In genomic region chr11:80289701-80290445, GRCm38 (mm10) we compare ENCODE assay signal across 8 mouse cellular contexts. TPM values are rescaled to one million over a fixed set of nuclear protein-coding genes. Genes with fewer than 3 reads are reported as not detected.
DNase-seq lines count a peak whose midpoint lies in the region; ATAC-seq and TF ChIP-seq lines count a peak whose summit lies in the region.

No protein-coding gene starts in this region.

- TF ChIP-seq CTCF in gastrocnemius, adult 2 months (IDR thresholded peaks at IDR 0.05): no peak

- ATAC-seq in heart, embryonic 13.5 days (ENCODE audit: extremely low read depth, insufficient number of reproducible peaks, low FRiP score, low TSS enrichment): no peak
- peak; percentile 92 for ATAC-seq in kidney, embryonic 14.5 days (ENCODE audit: low FRiP score, low TSS enrichment)
- ATAC-seq in limb, embryonic 15.5 days (ENCODE audit: insufficient number of reproducible peaks, low FRiP score, low TSS enrichment, low read depth): peak; percentile 62
- peak; percentile 89 for ATAC-seq in midbrain, embryonic 15.5 days (replicated peaks)

- peak; percentile 49 for DNase-seq in gastrocnemius, adult 2 months
- no peak for DNase-seq in gastrocnemius, postnatal 36 days
- DNase-seq in embryo, embryonic 10 days (ENCODE audit: low spot score): peak; percentile 74
- DNase-seq in thymus, postnatal 0 days (ENCODE audit: low spot score): peak; percentile 21

- H3K4me2 ChIP-seq in heart, embryonic 13.5 days: peak overlapping the region; percentile 72
- H3K4me2 ChIP-seq in kidney, embryonic 14.5 days (replicated peaks; ENCODE audit: low read depth, low read length): peak overlapping the region; percentile 48
- H3K4me2 ChIP-seq in limb, embryonic 15.5 days: peak overlapping the region; percentile 70
- H3K4me2 ChIP-seq in midbrain, embryonic 15.5 days: peak overlapping the region; percentile 62

- no peak overlapping the region for H3K9ac ChIP-seq in heart, embryonic 13.5 days
- no peak overlapping the region for H3K9ac ChIP-seq in kidney, embryonic 14.5 days (ENCODE audit: low read depth, low read length)
- no peak overlapping the region for H3K9ac ChIP-seq in limb, embryonic 15.5 days
- H3K9ac ChIP-seq in midbrain, embryonic 15.5 days: peak overlapping the region; percentile 48

- H3K4me1 ChIP-seq in heart, embryonic 13.5 days: peaks cover 15% of the 10 kb centered on the region
- H3K4me1 ChIP-seq in kidney, embryonic 14.5 days (ENCODE audit: control insufficient read depth, insufficient read depth, low read length): peaks cover 16% of the 10 kb centered on the region; the same call in 1 of the 2 replicates
- peaks cover 16% of the 10 kb centered on the region for H3K4me1 ChIP-seq in limb, embryonic 15.5 days
- peaks cover 24% of the 10 kb centered on the region for H3K4me1 ChIP-seq in midbrain, embryonic 15.5 days

- no peak overlapping the region for H3K27ac ChIP-seq in gastrocnemius, adult 2 months
- H3K27ac ChIP-seq in heart, embryonic 13.5 days (replicated peaks): no peak overlapping the region
- no peak overlapping the region for H3K27ac ChIP-seq in kidney, embryonic 14.5 days (ENCODE audit: low read depth, low read length)
- peak overlapping the region; percentile 69 for H3K27ac ChIP-seq in limb, embryonic 15.5 days
- H3K27ac ChIP-seq in midbrain, embryonic 15.5 days: peak overlapping the region; percentile 89

- H3K4me3 ChIP-seq in gastrocnemius, adult 2 months: peak overlapping the region; percentile 59
- peak overlapping the region; percentile 42 for H3K4me3 ChIP-seq in heart, embryonic 13.5 days
- H3K4me3 ChIP-seq in kidney, embryonic 14.5 days (ENCODE audit: low read length): peak overlapping the region; percentile 23; the same call in 1 of the 2 replicates
- peak overlapping the region; percentile 32 for H3K4me3 ChIP-seq in limb, embryonic 15.5 days
- peak overlapping the region; percentile 41 for H3K4me3 ChIP-seq in midbrain, embryonic 15.5 days

- H3K27me3 ChIP-seq in heart, embryonic 13.5 days (replicated peaks): peaks cover 33% of the 10 kb centered on the region
- H3K27me3 ChIP-seq in kidney, embryonic 14.5 days (ENCODE audit: control insufficient read depth, insufficient read depth, low read length): peaks cover 8% of the 10 kb centered on the region; the same call in 1 of the 2 replicates
- H3K27me3 ChIP-seq in limb, embryonic 15.5 days: no peaks in the 10 kb centered on the region; the same call in 1 of the 2 replicates
- no peaks in the 10 kb centered on the region for H3K27me3 ChIP-seq in midbrain, embryonic 15.5 days (replicated peaks)

- intact Hi-C loops in gastrocnemius, adult 2 months (cut with DNase I): no loop called here
- intact Hi-C loops in gastrocnemius, postnatal 36 days (cut with DNase I): no loop called here

- peaks cover 4% of the 10 kb centered on the region; the same call in 1 of the 2 replicates for H3K9me3 ChIP-seq in heart, embryonic 13.5 days
- H3K9me3 ChIP-seq in kidney, embryonic 14.5 days (ENCODE audit: control insufficient read depth, low read length): no peaks in the 10 kb centered on the region
- H3K9me3 ChIP-seq in limb, embryonic 15.5 days: no peaks in the 10 kb centered on the region
- no peaks in the 10 kb centered on the region for H3K9me3 ChIP-seq in midbrain, embryonic 15.5 days

- 4% methylated on average over 23 of the region's 23 CpGs for WGBS in heart, embryonic 13.5 days
- WGBS in kidney, embryonic 14.5 days: under 1% methylated on average over 23 of the region's 23 CpGs
- WGBS in limb, embryonic 15.5 days: under 1% methylated on average over 23 of the region's 23 CpGs
- WGBS in midbrain, embryonic 15.5 days: under 1% methylated on average over 23 of the region's 23 CpGs

- H3K36me3 ChIP-seq in heart, embryonic 13.5 days: no peaks in the 10 kb centered on the region
- no peaks in the 10 kb centered on the region for H3K36me3 ChIP-seq in kidney, embryonic 14.5 days (ENCODE audit: control insufficient read depth, insufficient read depth, low read length)
- no peaks in the 10 kb centered on the region for H3K36me3 ChIP-seq in limb, embryonic 15.5 days
- H3K36me3 ChIP-seq in midbrain, embryonic 15.5 days (replicated peaks): no peaks in the 10 kb centered on the region

RNA-seq across cellular contexts. Expression of gene Rhbdl3, which starts 10.8 kb away (rescaled TPM):
- 1 to 10 TPM; 3.9 to 7.6 TPM for total RNA-seq in gastrocnemius, adult 2 months (2021)
- 1 to 10 TPM; 5.7 to 9.0 TPM for total RNA-seq in gastrocnemius, postnatal 36 days (2021)
- 0.71 and 0.79 TPM in 2 replicates for polyA plus RNA-seq in heart, embryonic 13.5 days (2015; fragmentation: Nextera tagmentation; extraction: Ambion mirVana)
- polyA plus RNA-seq in kidney, embryonic 14.5 days (2014; fragmentation: Nextera tagmentation; extraction: Ambion mirVana): 1.1 and 1.3 TPM in 2 replicates
- polyA plus RNA-seq in limb, embryonic 15.5 days (2015; fragmentation: Nextera tagmentation; extraction: Ambion mirVana): 5.7 and 7.8 TPM in 2 replicates
- 9.2 and 10.8 TPM in 2 replicates for polyA plus RNA-seq in midbrain, embryonic 15.5 days (2015; fragmentation: Nextera tagmentation; extraction: Ambion mirVana)
- 6.3 and 6.8 TPM in 2 replicates for polyA plus RNA-seq in thymus, postnatal 0 days (2015; fragmentation: Nextera tagmentation; extraction: Ambion mirVana)

Comparison
In these comparisons a context has a peak if more than half of its experiments do, and no peak if none do; other contexts are left out.
1. DNase-seq: peak in gastrocnemius, adult 2 months (single experiment), embryo, embryonic 10 days (single experiment) and thymus, postnatal 0 days (single experiment); none in gastrocnemius, postnatal 36 days (0 of 2).
2. H3K27ac ChIP-seq: peak in limb, embryonic 15.5 days (single experiment) and midbrain, embryonic 15.5 days (single experiment); none in gastrocnemius, adult 2 months (single experiment), heart, embryonic 13.5 days (single experiment) and kidney, embryonic 14.5 days (single experiment).
3. Peak in every context shown above with its lines, with median percentiles within 50 percentile points of each other: H3K4me3 ChIP-seq and H3K4me2 ChIP-seq.